ENCODE assay signal across 10 mouse cellular contexts in the genomic region with DNA sequence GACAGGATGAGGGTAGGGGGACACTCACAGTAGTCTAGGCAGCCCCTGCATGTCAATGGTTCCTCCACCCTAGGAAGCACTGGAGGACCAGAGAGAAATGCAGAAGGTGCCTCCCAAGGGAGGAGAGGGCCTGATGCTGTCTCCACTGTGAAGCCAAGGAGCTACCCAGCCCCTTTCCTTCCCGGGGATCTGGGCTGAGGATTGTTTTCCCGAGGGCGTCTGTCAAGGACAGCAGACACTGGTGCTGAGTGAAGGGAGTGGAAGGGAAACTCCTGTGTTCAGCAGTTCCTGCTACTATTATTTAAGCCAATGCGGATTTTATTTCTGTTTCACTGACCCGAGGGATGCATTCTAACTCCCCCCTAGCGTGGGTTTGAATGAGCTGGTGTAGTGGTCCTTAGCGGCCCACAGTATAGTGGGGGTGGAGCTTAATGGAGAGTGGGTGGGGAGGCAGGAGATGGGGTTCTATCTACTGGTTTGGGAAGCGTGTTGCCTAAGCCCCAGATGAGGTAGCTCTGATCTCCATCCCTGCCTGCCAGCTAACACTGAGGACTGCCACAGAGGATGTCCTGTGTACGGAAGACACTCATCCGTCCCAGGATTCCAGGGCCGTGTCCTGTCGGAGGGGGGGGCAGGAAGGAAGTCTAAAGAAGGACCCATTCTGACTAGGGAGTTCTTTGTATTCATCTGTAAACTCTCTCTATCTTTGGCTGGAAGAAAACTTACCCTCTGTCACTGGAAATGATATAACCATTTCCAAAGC. TPM values are rescaled to one million over a fixed set of nuclear protein-coding genes. Genes with fewer than 3 reads are reported as not detected.
DNase-seq lines count a peak whose midpoint lies in the region; ATAC-seq lines count a peak whose summit lies in the region.
"Had no signal": no experiment of that assay in that cellular context is flagged by ENCODE, and none has a peak within 500 bp of the region (broad histone marks: within the 10 kb centered on the region; RNA-seq: fewer than 3 reads in every experiment).

No protein-coding gene starts in this region.

- H3K4me2 ChIP-seq in limb, embryonic 12.5 days, result no peak overlapping the region
- no peak overlapping the region for H3K4me2 ChIP-seq in midbrain, embryonic 12.5 days (replicated peaks)

- no peak overlapping the region for H3K9ac ChIP-seq in limb, embryonic 12.5 days (replicated peaks)
- no peak overlapping the region for H3K9ac ChIP-seq in midbrain, embryonic 12.5 days (replicated peaks)
- H3K9ac ChIP-seq: forebrain, postnatal 0 days had no signal

- intact Hi-C loops in heart, postnatal 10 days (cut with DNase I), result no loop called here

- peak overlapping the region; percentile 24; the same call in 1 of the 2 replicates for H3K27ac ChIP-seq in limb, embryonic 12.5 days
- peak overlapping the region; percentile 46; the same call in 1 of the 2 replicates for H3K27ac ChIP-seq in midbrain, embryonic 12.5 days (replicated peaks)

- DNase-seq in adrenal gland, postnatal 36 days, result peak; percentile 40 to 46
- no peak for DNase-seq in adrenal gland, adult 2 months
- DNase-seq in heart, postnatal 10 days, result peak; percentile 31 to 36
- no peak for DNase-seq in right cerebral cortex, postnatal 14 days
- no peak for DNase-seq in embryo, embryonic 10 days (ENCODE audit: low spot score)
- no peak for DNase-seq in ovary, postnatal 36 days (ENCODE audit: low spot score)
- DNase-seq: forebrain, postnatal 0 days had no signal

- no peaks in the 10 kb centered on the region for H3K27me3 ChIP-seq in limb, embryonic 12.5 days
- H3K27me3 ChIP-seq in midbrain, embryonic 12.5 days, result no peaks in the 10 kb centered on the region

- no peaks in the 10 kb centered on the region for H3K9me3 ChIP-seq in limb, embryonic 12.5 days
- no peaks in the 10 kb centered on the region for H3K9me3 ChIP-seq in midbrain, embryonic 12.5 days

- H3K4me1 ChIP-seq in limb, embryonic 12.5 days (replicated peaks), result peaks cover 30% of the 10 kb centered on the region
- H3K4me1 ChIP-seq in midbrain, embryonic 12.5 days, result peaks cover 31% of the 10 kb centered on the region

- ATAC-seq in limb, embryonic 12.5 days (ENCODE audit: insufficient number of reproducible peaks, insufficient read depth, low FRiP score, low TSS enrichment, low read depth), result no peak; the same call in 1 of the 2 replicates
- no peak for ATAC-seq in midbrain, embryonic 12.5 days (ENCODE audit: low FRiP score, low read depth)
- ATAC-seq: forebrain, postnatal 0 days had no signal

- WGBS in limb, embryonic 12.5 days, result 64% methylated on average over 12 of the region's 12 CpGs
- WGBS in midbrain, embryonic 12.5 days, result 62% methylated on average over 12 of the region's 12 CpGs

- no peak overlapping the region for H3K4me3 ChIP-seq in limb, embryonic 12.5 days (replicated peaks)
- no peak overlapping the region for H3K4me3 ChIP-seq in midbrain, embryonic 12.5 days

- no peaks in the 10 kb centered on the region for H3K36me3 ChIP-seq in limb, embryonic 12.5 days
- H3K36me3 ChIP-seq in midbrain, embryonic 12.5 days, result no peaks in the 10 kb centered on the region

RNA-seq across cellular contexts. Expression of gene Abcg1, which starts 21.8 kb away (rescaled TPM):
- total RNA-seq in adrenal gland, postnatal 36 days (2021), result 10 to 100 TPM; 10.0 to 12.7 TPM
- 10 to 100 TPM in 1 of 2 experiments, 1 to 10 TPM in 1; 5.2 to 18.6 TPM for total RNA-seq in adrenal gland, adult 2 months (2021)
- polyA plus RNA-seq in adrenal gland, adult 2 months (2012; rRNA removed), result 7.9 and 8.2 TPM in 2 replicates
- total RNA-seq in heart, postnatal 10 days (2021), result 1 to 10 TPM; 8.9 to 10.0 TPM
- 8.9 and 10.9 TPM in 2 replicates for polyA plus RNA-seq in limb, embryonic 12.5 days (2016; fragmentation: Nextera tagmentation; extraction: Ambion mirVana)
- polyA plus RNA-seq in midbrain, embryonic 12.5 days (2016; fragmentation: Nextera tagmentation; extraction: Ambion mirVana), result 14.0 and 15.3 TPM in 2 replicates

RNA-seq across cellular contexts. Expression of gene Tff3, which starts 50.2 kb away (rescaled TPM):
- not detected for total RNA-seq in adrenal gland, postnatal 36 days (2021)
- total RNA-seq in adrenal gland, adult 2 months (2021), result not detected
- polyA plus RNA-seq in adrenal gland, adult 2 months (2012; rRNA removed), result 0.44 and 0.48 TPM in 2 replicates
- not detected for total RNA-seq in heart, postnatal 10 days (2021)
- not detected in 2 replicates for polyA plus RNA-seq in limb, embryonic 12.5 days (2016; fragmentation: Nextera tagmentation; extraction: Ambion mirVana)
- 1.1 and 1.4 TPM in 2 replicates for polyA plus RNA-seq in midbrain, embryonic 12.5 days (2016; fragmentation: Nextera tagmentation; extraction: Ambion mirVana)
- total RNA-seq: forebrain, postnatal 0 days had no signal
- polyA plus RNA-seq: limb, embryonic 11.5 days had no signal

Comparison
In these comparisons a context has a peak if more than half of its experiments do, and no peak if none do; other contexts are left out.
1. DNase-seq: peak in adrenal gland, postnatal 36 days (2 of 2) and heart, postnatal 10 days (2 of 2); none in adrenal gland, adult 2 months (single experiment), right cerebral cortex, postnatal 14 days (single experiment), embryo, embryonic 10 days (single experiment) and ovary, postnatal 36 days (single experiment).